Mouse (Mus musculus) forebrain, postnatal 0 days (tissue): ENCODE measurements around the gene Cdhr2. TPM values are rescaled to one million over a fixed set of nuclear protein-coding genes. Genes with fewer than 3 reads are reported as not detected.

Experiments used
- ATAC-seq: fragments of 200-750 bp; cut with Nextera tagmentation; 2 replicates; pipeline ENCODE4 v1.8.0; 2017; ENCODE audit warnings: mild to moderate bottlenecking, moderate library complexity
- DNase-seq: peaks from one replicate; pipeline ENCODE4 v3.0.0-alpha.2; 2015
- H3K27ac ChIP-seq: fragments of 300-500 bp; sonication (generic); 2 replicates; pipeline ENCODE4 v1.5.1; 2014; ENCODE audit warnings: low read depth, mild to moderate bottlenecking, antibody characterized with exemption, low read length, moderate library complexity, mixed read lengths
- H3K27me3 ChIP-seq: fragments of 300-500 bp; sonication (generic); 2 replicates; pipeline ENCODE4 v1.6.1; 2014; ENCODE audit warnings: mild to moderate bottlenecking, low read length, mixed read lengths; ENCODE audit not compliant: insufficient read depth
- H3K36me3 ChIP-seq: fragments of 300-500 bp; sonication (generic); 2 replicates; pipeline ENCODE4 v1.6.1; 2014; ENCODE audit warnings: mild to moderate bottlenecking, moderate library complexity; ENCODE audit not compliant: insufficient read depth
- H3K4me1 ChIP-seq: fragments of 300-500 bp; sonication (generic); 2 replicates; pipeline ENCODE4 v1.6.1; 2014; ENCODE audit warnings: antibody characterized with exemption; ENCODE audit not compliant: insufficient read depth
- H3K4me2 ChIP-seq: fragments of 300-500 bp; sonication (generic); 2 replicates; pipeline ENCODE4 v1.6.1; 2014; ENCODE audit warnings: low read depth, mild to moderate bottlenecking, moderate library complexity
- H3K4me3 ChIP-seq: fragments of 300-500 bp; sonication (generic); 2 replicates; pipeline ENCODE4 v1.5.1; 2014; ENCODE audit warnings: low read depth, low read length, mixed read lengths
- H3K9ac ChIP-seq: fragments of 300-500 bp; sonication (generic); 2 replicates; pipeline ENCODE4 v1.6.1; 2014; ENCODE audit warnings: mild to moderate bottlenecking
- H3K9me3 ChIP-seq: fragments of 300-500 bp; sonication (generic); 2 replicates; pipeline ENCODE4 v1.6.1; 2016; ENCODE audit warnings: low read length
- CTCF ChIP-seq: sonication (generic); IDR thresholded peaks from 2 replicates; pipeline ENCODE4 v1.5.1; 2016; ENCODE audit warnings: antibody characterized with exemption, control low read depth, low read depth
- WGBS: fragments of 180-500 bp; shearing (Covaris S2); extraction: QIAGEN DNeasy Blood & Tissue Kit; methylation state at CpG from one replicate; pipeline ENCODE4 v1.1.7; 2014; 5-methylcytosine and 5-hydroxymethylcytosine counted together
- polyA plus RNA-seq: library from polyadenylated mRNA; unstranded; fragments of >200 nt; fragmentation: Nextera tagmentation; extraction: Ambion mirVana; gene quantifications from 2 replicates; pipeline ENCODE4 v1.2.1, GENCODE M21; 2015
- total RNA-seq: library from RNA; depleted of rRNA; stranded (reverse); fragments of >200 nt; gene quantifications from 2 replicates; pipeline ENCODE4 v1.2.3, GENCODE M21; 2014

Gene Cdhr2
- total and polyA plus RNA-seq, 2 experiments from 2014 or later = 0.53 to 0.76 TPM

GRCm38 (mm10) chr13:54760906-54761305 is 59.6 kb downstream of the Cdhr2 start:
- ATAC-seq (no peak), DNase-seq (no peak)
- H3K4me3 ChIP-seq = no peak overlapping the region
- no peak overlapping the region for H3K9ac ChIP-seq
- no peak overlapping the region for H3K4me2 ChIP-seq
- peaks cover 28% of the 10 kb centered on the region for H3K4me1 ChIP-seq
- H3K27me3 ChIP-seq = peaks cover 15% of the 10 kb centered on the region; the same call in 1 of the 2 replicates
- peak overlapping the region; percentile 16; the same call in 1 of the 2 replicates for H3K27ac ChIP-seq
- no peaks in the 10 kb centered on the region for H3K9me3 ChIP-seq
- H3K36me3 ChIP-seq = no peaks in the 10 kb centered on the region
- TF ChIP-seq CTCF = no peak
- 70% methylated on average over 7 of the region's 7 CpGs for WGBS

GRCm38 (mm10) chr13:54765281-54766191 is 64.3 kb downstream of the Cdhr2 start:
- peak; percentile 44 for ATAC-seq
- Histone ChIP-seq H3K9ac (peak overlapping the region; percentile 65), H3K27ac (peak overlapping the region; percentile 72), H3K4me1 (peaks cover 2% of the 10 kb centered on the region; the same call in 1 of the 2 replicates), H3K4me3 (peak overlapping the region; percentile 61), H3K9me3 (no peaks in the 10 kb centered on the region), H3K27me3 (peaks cover 15% of the 10 kb centered on the region; the same call in 1 of the 2 replicates), H3K4me2 (peak overlapping the region; percentile 84), H3K36me3 (no peaks in the 10 kb centered on the region)
- TF ChIP-seq CTCF = no peak
- DNase-seq = no peak
- 5% methylated on average over 44 of the region's 44 CpGs for WGBS

GRCm38 (mm10) chr13:54766192-54766768 is 65.0 kb downstream of the Cdhr2 start, which contains the start of gene Sncb:
Gene Sncb (minus strand): TSS chr13:54766595.
- DNase-seq (peak; percentile 91), ATAC-seq (peak; percentile 94)
- Histone ChIP-seq H3K4me3 (peak within 1 kb of the TSS; percentile 61), H3K4me2 (peak within 1 kb of the TSS; percentile 84), H3K4me1 (peaks cover 2% of the 10 kb centered on the region; the same call in 1 of the 2 replicates), H3K36me3 (no peaks in the 10 kb centered on the region), H3K9ac (peak within 1 kb of the TSS; percentile 65), H3K27me3 (peaks cover 15% of the 10 kb centered on the region; the same call in 1 of the 2 replicates), H3K9me3 (no peaks in the 10 kb centered on the region), H3K27ac (peak within 1 kb of the TSS; percentile 72)
- peak; percentile 94 for TF ChIP-seq CTCF
- WGBS = under 1% methylated on average over 35 of the region's 35 CpGs

GRCm38 (mm10) chr13:54767012-54767411 is 65.8 kb downstream of the Cdhr2 start:
- H3K27ac ChIP-seq = no peak overlapping the region; the same call in 1 of the 2 replicates
- peak overlapping the region; percentile 61 for H3K4me3 ChIP-seq
- H3K9me3 ChIP-seq = no peaks in the 10 kb centered on the region
- ATAC-seq = no peak
- no peaks in the 10 kb centered on the region for H3K36me3 ChIP-seq
- peaks cover 2% of the 10 kb centered on the region; the same call in 1 of the 2 replicates for H3K4me1 ChIP-seq
- WGBS = 83% methylated on average over 4 of the region's 4 CpGs
- no peak for DNase-seq
- no peak overlapping the region for H3K9ac ChIP-seq
- peak overlapping the region; percentile 84 for H3K4me2 ChIP-seq
- H3K27me3 ChIP-seq = peaks cover 15% of the 10 kb centered on the region; the same call in 1 of the 2 replicates
- TF ChIP-seq CTCF = no peak

GRCm38 (mm10) chr13:54780592-54780991 is 79.3 kb downstream of the Cdhr2 start:
- no peak overlapping the region for H3K9ac ChIP-seq
- H3K9me3 ChIP-seq = no peaks in the 10 kb centered on the region
- ATAC-seq = no peak
- no peaks in the 10 kb centered on the region for H3K27me3 ChIP-seq
- H3K4me3 ChIP-seq = no peak overlapping the region
- DNase-seq = no peak
- no peak overlapping the region for H3K4me2 ChIP-seq
- 67% methylated on average over 3 of the region's 3 CpGs for WGBS
- H3K27ac ChIP-seq = no peak overlapping the region
- no peaks in the 10 kb centered on the region for H3K4me1 ChIP-seq
- TF ChIP-seq CTCF = no peak
- no peaks in the 10 kb centered on the region for H3K36me3 ChIP-seq

GRCm38 (mm10) chr13:54781086-54781485 is 79.8 kb downstream of the Cdhr2 start:
- 79% methylated on average over 3 of the region's 3 CpGs for WGBS
- ATAC-seq = no peak

More at GRCm38 (mm10) chr13:54781086-54781485, 79.8 kb downstream of the Cdhr2 start:
- TF ChIP-seq CTCF = no peak
- Histone ChIP-seq H3K4me3 (no peak overlapping the region), H3K36me3 (no peaks in the 10 kb centered on the region), H3K9me3 (no peaks in the 10 kb centered on the region), H3K27me3 (no peaks in the 10 kb centered on the region), H3K4me1 (no peaks in the 10 kb centered on the region), H3K27ac (no peak overlapping the region), H3K4me2 (no peak overlapping the region), H3K9ac (no peak overlapping the region)
- DNase-seq = no peak
